Mouse (Mus musculus) MEL (cell line): Measurements from ENCODE around the gene Nrp1. TPM values are rescaled to one million over a fixed set of nuclear protein-coding genes. Genes with fewer than 3 reads are reported as not detected.

Source experiments
- DNase-seq: peaks from one replicate; pipeline ENCODE4 v3.0.0; 2011; ENCODE audit warnings: low read depth, low spot score
- H3K27ac ChIP-seq: 2 replicates; pipeline ENCODE4 v1.5.1; 2012; ENCODE audit warnings: low read depth, mild to moderate bottlenecking, control low read depth, low read length, moderate library complexity; ENCODE audit not compliant: control insufficient read depth
- H3K27me3 ChIP-seq, 2 experiments: fragments of 150-350 bp in 1 of 2; sonication (generic) in 1 of 2; 2 replicates each; pipeline ENCODE4 v1.6.1; 2012; ENCODE audit warnings: low read length in 2 of 2, mild to moderate bottlenecking in 2 of 2, improper control_type of control experiment in 1 of 2, moderate library complexity in 1 of 2; ENCODE audit not compliant: insufficient read depth in 2 of 2, control insufficient read depth in 1 of 2
- H3K36me3 ChIP-seq, 2 experiments: 2 replicates each; pipeline ENCODE4 v1.6.1; 2012 to 2014; ENCODE audit warnings: low read length in 2 of 2, improper control_type of control experiment in 1 of 2, inconsistent platforms in 1 of 2, mild to moderate bottlenecking in 1 of 2; ENCODE audit not compliant: insufficient read depth in 2 of 2, control insufficient read depth in 1 of 2
- H3K4me1 ChIP-seq, 2 experiments: fragments of 150-350 bp in 1 of 2; sonication (generic) in 1 of 2; 2 replicates each; pipeline ENCODE4 v1.6.1; 2012; ENCODE audit warnings: low read length in 2 of 2, improper control_type of control experiment in 1 of 2, mild to moderate bottlenecking in 1 of 2; ENCODE audit not compliant: insufficient read depth in 2 of 2, control insufficient read depth in 1 of 2
- H3K4me3 ChIP-seq, 2 experiments: fragments of 150-350 bp in 1 of 2; sonication (generic) in 1 of 2; 2 replicates each; pipeline ENCODE4 v1.5.1; 2012; ENCODE audit warnings: low read depth in 2 of 2, low read length in 2 of 2, mild to moderate bottlenecking in 2 of 2, moderate library complexity in 2 of 2, control low read depth in 1 of 2, improper control_type of control experiment in 1 of 2; ENCODE audit not compliant: control insufficient read depth in 1 of 2, insufficient read depth in 1 of 2
- H3K79me2 ChIP-seq: 2 replicates; pipeline ENCODE4 v1.6.1; 2012; ENCODE audit warnings: mild to moderate bottlenecking, low read length, moderate library complexity; ENCODE audit not compliant: control insufficient read depth, poor library complexity, insufficient read depth
- H3K9ac ChIP-seq: 2 replicates; pipeline ENCODE4 v1.6.1; 2012; ENCODE audit warnings: low read depth, mild to moderate bottlenecking, control low read depth, low read length, moderate library complexity; ENCODE audit not compliant: control insufficient read depth, poor library complexity, severe bottlenecking
- H3K9me3 ChIP-seq: fragments of 150-350 bp; sonication (generic); replicated peaks from 2 replicates; pipeline ENCODE4 v1.6.1; 2012; ENCODE audit warnings: mild to moderate bottlenecking, low read length, improper control_type of control experiment, moderate library complexity; ENCODE audit not compliant: insufficient read depth
- CHD2 ChIP-seq: IDR thresholded peaks from 2 replicates; pipeline ENCODE4 v1.6.1; 2011; ENCODE audit warnings: low read length, improper control_type of control experiment
- CTCF ChIP-seq, 3 experiments: IDR thresholded peaks in 2 of 3; conservative IDR thresholded peaks in 1 of 3; 2 replicates each; pipeline ENCODE4 v1.5.1; 2011 to 2012; ENCODE audit warnings: low read length in 3 of 3, low read depth in 2 of 3, mild to moderate bottlenecking in 2 of 3, improper control_type of control experiment in 1 of 3, inconsistent platforms in 1 of 3, mixed read lengths in 1 of 3, moderate library complexity in 1 of 3; ENCODE audit not compliant: control insufficient read depth in 1 of 3, insufficient read depth in 1 of 3, poor library complexity in 1 of 3, severe bottlenecking in 1 of 3
- E2F4 ChIP-seq: IDR thresholded peaks from 2 replicates; pipeline ENCODE4 v1.6.1; 2011; ENCODE audit warnings: low read depth, low read length, improper control_type of control experiment, borderline replicate concordance
- ETS1 ChIP-seq: IDR thresholded peaks from 2 replicates; pipeline ENCODE4 v1.6.1; 2012; ENCODE audit warnings: low read depth, mild to moderate bottlenecking, inconsistent platforms, low read length, improper control_type of control experiment, moderate library complexity
- HCFC1 ChIP-seq: IDR thresholded peaks from 2 replicates; pipeline ENCODE4 v1.6.1; 2012; ENCODE audit warnings: low read depth, mild to moderate bottlenecking, inconsistent platforms, low read length, improper control_type of control experiment, moderate library complexity
- JUND ChIP-seq: IDR thresholded peaks from 2 replicates; pipeline ENCODE4 v1.6.1; 2011; ENCODE audit warnings: low read depth, mild to moderate bottlenecking, improper control_type of control experiment, low read length
- MAFK ChIP-seq: IDR thresholded peaks from 2 replicates; pipeline ENCODE4 v1.6.1; 2011; ENCODE audit warnings: low read depth, mild to moderate bottlenecking, low read length, improper control_type of control experiment, borderline replicate concordance
- MAZ ChIP-seq: IDR thresholded peaks from 2 replicates; pipeline ENCODE4 v1.6.1; 2012; ENCODE audit warnings: low read depth, mild to moderate bottlenecking, inconsistent platforms, low read length, improper control_type of control experiment
- MEF2A ChIP-seq: IDR thresholded peaks from 2 replicates; pipeline ENCODE4 v1.6.1; 2014; ENCODE audit warnings: low read depth, mild to moderate bottlenecking, inconsistent platforms, low read length, improper control_type of control experiment; ENCODE audit not compliant: poor library complexity, insufficient replicate concordance, severe bottlenecking; ENCODE audit errors: extremely low read depth
- MXI1 ChIP-seq: IDR thresholded peaks from 2 replicates; pipeline ENCODE4 v1.6.1; 2011; ENCODE audit warnings: mild to moderate bottlenecking, low read depth, low read length, improper control_type of control experiment
- MYB ChIP-seq: IDR thresholded peaks from 2 replicates; pipeline ENCODE4 v1.6.1; 2011; ENCODE audit warnings: mild to moderate bottlenecking, low read depth, low read length, improper control_type of control experiment
- NELFE ChIP-seq: IDR thresholded peaks from 2 replicates; pipeline ENCODE4 v1.6.1; 2011; ENCODE audit warnings: low read depth, low read length, improper control_type of control experiment
- NRF1 ChIP-seq: IDR thresholded peaks from 2 replicates; pipeline ENCODE4 v1.6.1; 2014; ENCODE audit warnings: low read depth, mild to moderate bottlenecking, inconsistent platforms, low read length, improper control_type of control experiment, moderate library complexity; ENCODE audit not compliant: poor library complexity, insufficient read depth, severe bottlenecking
- POLR2AphosphoS2 ChIP-seq: IDR thresholded peaks from 2 replicates; pipeline ENCODE4 v1.6.1; 2011; ENCODE audit warnings: low read length, improper control_type of control experiment
- SMC3 ChIP-seq: IDR thresholded peaks from 2 replicates; pipeline ENCODE4 v1.6.1; 2011; ENCODE audit warnings: low read depth, low read length, improper control_type of control experiment
- TAL1 ChIP-seq: IDR thresholded peaks from 2 replicates; pipeline ENCODE4 v1.6.1; 2012; ENCODE audit warnings: mild to moderate bottlenecking, inconsistent platforms, low read length, moderate library complexity, mixed read lengths
- TBP ChIP-seq: IDR thresholded peaks from 2 replicates; pipeline ENCODE4 v1.8.0; 2011; ENCODE audit warnings: low read depth, low read length, improper control_type of control experiment
- USF1 ChIP-seq: IDR thresholded peaks from 2 replicates; pipeline ENCODE4 v1.6.1; 2014; ENCODE audit warnings: low read depth, mild to moderate bottlenecking, inconsistent platforms, low read length, improper control_type of control experiment, moderate library complexity
- ZNF384 ChIP-seq: IDR thresholded peaks from 2 replicates; pipeline ENCODE4 v1.6.1; 2012; ENCODE audit warnings: low read depth, mild to moderate bottlenecking, inconsistent platforms, low read length, improper control_type of control experiment
- polyA plus RNA-seq, 2 experiments: library from polyadenylated mRNA; stranded (reverse) in 1 of 2; unstranded in 1 of 2; fragments of >175 nt in 1 of 2; fragments of >200 nt in 1 of 2; gene quantifications; 2 replicates each; pipeline versions ENCODE4 v1.2.1 to v1.2.4; 2012; ENCODE audit warnings: low replicate concordance in 2 of 2, low read depth in 1 of 2; ENCODE audit not compliant: insufficient read length in 2 of 2, insufficient read depth in 1 of 2, missing spikeins in 1 of 2
- total RNA-seq: library from RNA; depleted of rRNA; stranded (reverse); fragments of 300-350 nt; gene quantifications from 2 replicates; pipeline ENCODE4 v1.2.3, GENCODE M21; 2012

The Nrp1 gene
- total and polyA plus RNA-seq, 3 experiments: not detected

- TF ChIP-seq SMC3: no peak
- H3K9me3 ChIP-seq: no peaks in the 10 kb centered on the region
- no peaks in the 10 kb centered on the region for H3K36me3 ChIP-seq
- H3K9ac ChIP-seq: no peak overlapping the region
- DNase-seq: no peak
- H3K27ac ChIP-seq: no peak overlapping the region
- H3K27me3 ChIP-seq: no peaks in the 10 kb centered on the region
- H3K4me3 ChIP-seq: no peak overlapping the region
- H3K4me1 ChIP-seq: no peaks in the 10 kb centered on the region
- no peaks in the 10 kb centered on the region for H3K79me2 ChIP-seq
Observed at GRCm38 (mm10) chr8:128463162-128463561, 104.8 kb downstream of the Nrp1 start.

DNA sequence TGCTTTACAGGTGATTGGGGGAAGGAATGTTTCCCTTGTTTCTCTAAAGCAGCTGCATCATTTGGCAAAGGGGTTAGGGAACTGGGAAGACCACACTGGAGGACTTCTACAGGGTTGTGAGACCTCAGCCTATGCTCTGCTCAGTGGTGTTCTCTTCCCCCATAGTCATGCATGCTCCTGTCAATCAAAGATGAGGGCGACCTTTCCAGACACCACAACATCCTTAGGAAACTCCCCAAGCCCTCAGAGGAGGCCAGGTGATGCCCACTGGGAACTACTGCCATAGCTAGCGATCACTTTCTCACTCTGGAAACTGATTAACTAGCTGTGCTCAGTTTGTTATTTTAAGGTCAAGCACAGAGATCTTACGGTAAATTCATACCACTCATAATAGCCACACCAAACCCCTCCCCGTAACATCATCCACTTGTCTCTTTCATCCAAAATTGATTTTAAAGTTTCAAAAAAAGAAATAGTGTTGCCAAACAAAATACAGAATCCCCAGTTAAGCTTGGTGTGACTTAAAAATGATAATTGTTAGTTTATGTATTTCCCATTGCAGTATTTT, 105.7 kb downstream of the Nrp1 start:
- H3K4me3 ChIP-seq: no peak overlapping the region
- H3K4me1 ChIP-seq: no peaks in the 10 kb centered on the region
- no peaks in the 10 kb centered on the region for H3K36me3 ChIP-seq
- no peaks in the 10 kb centered on the region for H3K9me3 ChIP-seq
- no peak for TF ChIP-seq CHD2
- TF ChIP-seq TAL1: no peak
- TF ChIP-seq POLR2AphosphoS2: no peak
- no peak for TF ChIP-seq USF1
- no peak for TF ChIP-seq ETS1
- no peak for TF ChIP-seq MYB
- TF ChIP-seq HCFC1: no peak
- TF ChIP-seq MXI1: no peak
- no peak for TF ChIP-seq TBP
- no peak for TF ChIP-seq CTCF (IDR thresholded peaks at IDR 0.05 in 2 of 3, conservative IDR thresholded peaks at IDR 0.05 in 1 of 3; ENCODE audit: control insufficient read depth in 1 of 3, insufficient read depth in 1 of 3, low read depth in 2 of 3, low read length in 3 of 3, poor library complexity in 1 of 3, severe bottlenecking in 1 of 3)
- no peak for TF ChIP-seq MAFK
- no peak for TF ChIP-seq NELFE
- TF ChIP-seq SMC3: no peak
- no peak for TF ChIP-seq MEF2A
- no peak for TF ChIP-seq ZNF384
- no peaks in the 10 kb centered on the region for H3K27me3 ChIP-seq
- no peak overlapping the region for H3K9ac ChIP-seq
- no peaks in the 10 kb centered on the region for H3K79me2 ChIP-seq
- no peak overlapping the region for H3K27ac ChIP-seq
- DNase-seq: no peak

DNA sequence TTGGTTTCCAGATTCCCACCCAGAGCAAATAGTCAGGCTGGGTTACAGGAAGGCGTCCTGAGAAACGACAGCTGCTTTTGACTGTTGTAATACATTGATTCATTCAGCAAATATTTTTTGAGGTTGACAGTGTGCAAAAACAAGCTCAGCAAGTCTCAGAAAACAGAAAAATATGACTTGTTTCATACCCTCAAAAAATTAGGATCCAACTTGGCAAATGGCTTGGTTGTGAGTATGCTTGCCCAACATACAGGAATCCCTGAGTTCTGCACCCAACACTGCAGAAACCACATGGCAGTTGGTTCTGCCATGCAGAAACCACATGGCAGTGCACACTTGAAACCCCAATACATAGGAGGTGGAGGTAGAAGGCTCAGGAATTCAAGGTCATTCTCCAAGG, 107.1 kb downstream of the Nrp1 start:
- no peaks in the 10 kb centered on the region for H3K4me1 ChIP-seq
- no peak for DNase-seq
- no peak overlapping the region for H3K27ac ChIP-seq
- no peaks in the 10 kb centered on the region for H3K79me2 ChIP-seq
- H3K27me3 ChIP-seq: no peaks in the 10 kb centered on the region
- H3K36me3 ChIP-seq: no peaks in the 10 kb centered on the region
- H3K9ac ChIP-seq: no peak overlapping the region
- H3K9me3 ChIP-seq: no peaks in the 10 kb centered on the region
- no peak for TF ChIP-seq MYB
- no peak for TF ChIP-seq MEF2A
- TF ChIP-seq ETS1: no peak
- TF ChIP-seq JUND: no peak
- TF ChIP-seq NRF1: no peak
- no peak for TF ChIP-seq E2F4
- TF ChIP-seq MAZ: no peak
- H3K4me3 ChIP-seq: no peak overlapping the region
